Mouse (Mus musculus) bone marrow macrophage, adult 2 months (primary cell): ENCODE measurements around the gene Abcg1. TPM values are rescaled to one million over a fixed set of nuclear protein-coding genes. Genes with fewer than 3 reads are reported as not detected.
A peak's percentile ranks its signal among the peaks of the same experiment; 100 is the strongest.

Experiments used
- H3K27ac ChIP-seq: 2 replicates; pipeline ENCODE4 v1.5.1; 2012; ENCODE audit warnings: low read depth, low read length; ENCODE audit not compliant: insufficient read depth
- H3K4me1 ChIP-seq: 2 replicates; pipeline ENCODE4 v1.6.1; 2012; ENCODE audit warnings: low read length; ENCODE audit not compliant: control insufficient read depth, insufficient read depth
- H3K4me3 ChIP-seq: 2 replicates; pipeline ENCODE4 v1.5.1; 2012; ENCODE audit warnings: mild to moderate bottlenecking, low read length, moderate library complexity; ENCODE audit not compliant: insufficient read depth
- CTCF ChIP-seq: IDR thresholded peaks from 2 replicates; pipeline ENCODE4 v1.5.1; 2012; ENCODE audit warnings: low read depth, mild to moderate bottlenecking, low read length, moderate library complexity
- POLR2A ChIP-seq: IDR thresholded peaks from 2 replicates; pipeline ENCODE4 v1.6.1; 2012; ENCODE audit warnings: mild to moderate bottlenecking, low read depth, low read length, borderline replicate concordance
- polyA plus RNA-seq: library from polyadenylated mRNA; stranded (reverse); fragments of >200 nt; gene quantifications from 2 replicates; pipeline ENCODE4 v1.2.4, GENCODE M21; 2012; ENCODE audit not compliant: missing spikeins, insufficient read depth, insufficient read length

Abcg1 gene
- polyA plus RNA-seq, 1 experiment: 61.5 TPM

GRCm38 (mm10) chr17:31067051-31067450, 9.6 kb downstream of the Abcg1 start:
- Histone ChIP-seq H3K4me1 (peaks cover 57% of the 10 kb centered on the region), H3K27ac (peak overlapping the region; percentile 39)
- no peak for TF ChIP-seq POLR2A
- TF ChIP-seq CTCF: no peak

GRCm38 (mm10) chr17:31069121-31069520, 11.6 kb downstream of the Abcg1 start:
- peaks cover 73% of the 10 kb centered on the region for H3K4me1 ChIP-seq
- TF ChIP-seq CTCF (no peak), POLR2A (no peak)
- no peak overlapping the region for H3K27ac ChIP-seq
- H3K4me3 ChIP-seq: no peak overlapping the region

More at GRCm38 (mm10) chr17:31067051-31067450, 9.6 kb downstream of the Abcg1 start:
- no peak overlapping the region for H3K4me3 ChIP-seq

- TF ChIP-seq POLR2A: no peak
- no peak for TF ChIP-seq CTCF
- Histone ChIP-seq H3K27ac (no peak overlapping the region), H3K4me3 (no peak overlapping the region), H3K4me1 (peaks cover 80% of the 10 kb centered on the region)
Measured at GRCm38 (mm10) chr17:31069845-31070244, 12.4 kb downstream of the Abcg1 start.

- TF ChIP-seq CTCF (no peak), POLR2A (no peak)
- peak overlapping the region; percentile 53 for H3K27ac ChIP-seq
- H3K4me1 ChIP-seq: peaks cover 88% of the 10 kb centered on the region
Measured at GRCm38 (mm10) chr17:31070403-31071185, 13.1 kb downstream of the Abcg1 start.

GRCm38 (mm10) chr17:31071421-31072301, 14.2 kb downstream of the Abcg1 start:
- no peak for TF ChIP-seq CTCF
- TF ChIP-seq POLR2A: no peak
- Histone ChIP-seq H3K4me1 (peaks cover 89% of the 10 kb centered on the region), H3K27ac (peak overlapping the region; percentile 53), H3K4me3 (no peak overlapping the region)

More at GRCm38 (mm10) chr17:31070403-31071185, 13.1 kb downstream of the Abcg1 start:
- no peak overlapping the region for H3K4me3 ChIP-seq

GRCm38 (mm10) chr17:31072872-31073271, 15.4 kb downstream of the Abcg1 start:
- TF ChIP-seq CTCF (no peak), POLR2A (no peak)
- no peak overlapping the region for H3K27ac ChIP-seq
- H3K4me1 ChIP-seq: peaks cover 88% of the 10 kb centered on the region
- H3K4me3 ChIP-seq: no peak overlapping the region

- Histone ChIP-seq H3K4me3 (0 out of 2 replicates have a peak overlapping the region, but pooled peaks have one; percentile 5), H3K4me1 (peaks cover 84% of the 10 kb centered on the region), H3K27ac (peak overlapping the region; percentile 26; the same call in 1 of the 2 replicates)
- no peak for TF ChIP-seq CTCF
- TF ChIP-seq POLR2A: no peak
Measured at GRCm38 (mm10) chr17:31073273-31074052, 16.0 kb downstream of the Abcg1 start.

GRCm38 (mm10) chr17:31074053-31074590, 16.6 kb downstream of the Abcg1 start:
- TF ChIP-seq POLR2A (no peak), CTCF (no peak)
- H3K4me3 ChIP-seq: no peak overlapping the region
- H3K4me1 ChIP-seq: peaks cover 83% of the 10 kb centered on the region
- peak overlapping the region; percentile 24; the same call in 1 of the 2 replicates for H3K27ac ChIP-seq

GRCm38 (mm10) chr17:31074666-31075065, 17.2 kb downstream of the Abcg1 start:
- Histone ChIP-seq H3K4me3 (no peak overlapping the region), H3K4me1 (peaks cover 85% of the 10 kb centered on the region), H3K27ac (peak overlapping the region; percentile 27)
- TF ChIP-seq CTCF (no peak), POLR2A (no peak)
